Mouse (Mus musculus) ovary, postnatal 36 days (tissue): ENCODE measurements around the gene Jmjd6.

ENCODE experiments used
- DNase-seq: peaks from one replicate; pipeline ENCODE4 v3.0.0; 2022; ENCODE audit warnings: low spot score, mixed read lengths

The Jmjd6 gene

GRCm38 (mm10) chr11:116807116-116807515, 36.1 kb downstream of the Jmjd6 start:
- DNase-seq = no peak

GRCm38 (mm10) chr11:116806136-116807071, 36.8 kb downstream of the Jmjd6 start:
- no peak for DNase-seq

GRCm38 (mm10) chr11:116802709-116803108, 40.5 kb downstream of the Jmjd6 start:
- DNase-seq = no peak

GRCm38 (mm10) chr11:116801106-116801505, 42.1 kb downstream of the Jmjd6 start:
- no peak for DNase-seq

GRCm38 (mm10) chr11:116799364-116799763, 43.9 kb downstream of the Jmjd6 start:
- DNase-seq = no peak
